Comparison of ENCODE assay signal across 1 mouse cellular context in genomic region chr11:82847571-82848000, GRCm38 (mm10).
TF ChIP-seq lines count a peak whose summit lies in the region.

No protein-coding gene starts in this region.

TF ChIP-seq in MEL, 35 proteins besides CTCF, POLR2A, EP300 and RAD21 (continued from another document):
- 0 out of 2 replicates have a peak, but pooled peaks have one; percentile 22 for TF ChIP-seq BHLHE40 (IDR thresholded peaks at IDR 0.05; ENCODE audit: borderline replicate concordance, low read depth, low read length)
- TF ChIP-seq JUND (IDR thresholded peaks at IDR 0.05; ENCODE audit: low read depth, low read length) = no peak
- no peak for TF ChIP-seq MEF2A (IDR thresholded peaks at IDR 0.05; ENCODE audit: extremely low read depth, insufficient replicate concordance, low read depth, low read length, poor library complexity, severe bottlenecking)
- TF ChIP-seq MYB (IDR thresholded peaks at IDR 0.05; ENCODE audit: low read depth, low read length) = peak; percentile 68
- peak; percentile 79 for TF ChIP-seq ETS1 (IDR thresholded peaks at IDR 0.05; ENCODE audit: low read depth, low read length)
- no peak for TF ChIP-seq GABPA (IDR thresholded peaks at IDR 0.05; ENCODE audit: low read depth, low read length)
- no peak for TF ChIP-seq MAX (IDR thresholded peaks at IDR 0.05; ENCODE audit: low read length)
- peak; percentile 98 for TF ChIP-seq GATA1 (IDR thresholded peaks at IDR 0.05; ENCODE audit: low read depth, low read length)
- no peak for TF ChIP-seq POLR2AphosphoS2 (IDR thresholded peaks at IDR 0.05; ENCODE audit: low read length)
- TF ChIP-seq MYC (IDR thresholded peaks at IDR 0.05; ENCODE audit: low read depth, low read length) = 0 out of 2 replicates have a peak, but pooled peaks have one; percentile 24
- no peak for TF ChIP-seq HCFC1 (IDR thresholded peaks at IDR 0.05; ENCODE audit: low read depth, low read length)
- TF ChIP-seq CHD1 (IDR thresholded peaks at IDR 0.05; ENCODE audit: low read depth, low read length) = no peak; the same call in 1 of the 2 replicates
- TF ChIP-seq USF2 (IDR thresholded peaks at IDR 0.05; ENCODE audit: borderline replicate concordance in 1 of 2, insufficient read depth in 1 of 2, low read depth in 1 of 2, low read length in 2 of 2) = no peak
- TF ChIP-seq TCF12 (IDR thresholded peaks at IDR 0.05; ENCODE audit: low read depth, low read length) = peak; percentile 97
- no peak for TF ChIP-seq ZNF384 (IDR thresholded peaks at IDR 0.05; ENCODE audit: low read depth, low read length)
- TF ChIP-seq TAL1 (IDR thresholded peaks at IDR 0.05; ENCODE audit: low read length) = peak; percentile 98
- TF ChIP-seq TBP (IDR thresholded peaks at IDR 0.05; ENCODE audit: low read depth, low read length) = 0 out of 2 replicates have a peak, but pooled peaks have one; percentile 69
- no peak for TF ChIP-seq E2F4 (IDR thresholded peaks at IDR 0.05; ENCODE audit: borderline replicate concordance, low read depth, low read length)
- no peak for TF ChIP-seq CHD2 (IDR thresholded peaks at IDR 0.05; ENCODE audit: low read length)
- TF ChIP-seq POLR2AphosphoS5 (IDR thresholded peaks at IDR 0.05; ENCODE audit: borderline replicate concordance, low read depth, low read length) = no peak
- no peak for TF ChIP-seq ZKSCAN1 (IDR thresholded peaks at IDR 0.05; ENCODE audit: low read depth, low read length)
- TF ChIP-seq UBTF (IDR thresholded peaks at IDR 0.05; ENCODE audit: borderline replicate concordance, insufficient read depth, low read depth, low read length) = no peak
- no peak for TF ChIP-seq ZMIZ1 (IDR thresholded peaks at IDR 0.05; ENCODE audit: low read depth, low read length)
- TF ChIP-seq ELF1 (IDR thresholded peaks at IDR 0.05; ENCODE audit: low read depth, low read length) = no peak
- no peak for TF ChIP-seq NELFE (IDR thresholded peaks at IDR 0.05; ENCODE audit: low read depth, low read length)
- TF ChIP-seq RCOR1 (IDR thresholded peaks at IDR 0.05; ENCODE audit: low read depth, low read length) = peak; percentile 88
- TF ChIP-seq ZC3H11A (IDR thresholded peaks at IDR 0.05; ENCODE audit: low read depth, low read length) = no peak
- TF ChIP-seq USF1 (IDR thresholded peaks at IDR 0.05; ENCODE audit: low read depth, low read length) = no peak
- TF ChIP-seq KAT2A (conservative IDR thresholded peaks at IDR 0.05; ENCODE audit: low read depth, low read length) = no peak
- TF ChIP-seq SIN3A (IDR thresholded peaks at IDR 0.05; ENCODE audit: low read length) = no peak; the same call in 1 of the 2 replicates
